Mouse (Mus musculus) MEL (cell line): ENCODE data around the gene Cnot8. TPM values are rescaled to one million over a fixed set of nuclear protein-coding genes. Genes with fewer than 3 reads are reported as not detected.
A peak's percentile ranks its signal among the peaks of the same experiment; 100 is the strongest.

Experiments
- DNase-seq: peaks from one replicate; pipeline ENCODE4 v3.0.0; 2011; ENCODE audit warnings: low read depth, low spot score
- H3K27ac ChIP-seq: 2 replicates; pipeline ENCODE4 v1.5.1; 2012; ENCODE audit warnings: low read depth, mild to moderate bottlenecking, control low read depth, low read length, moderate library complexity; ENCODE audit not compliant: control insufficient read depth
- H3K27me3 ChIP-seq, 2 experiments: fragments of 150-350 bp in 1 of 2; sonication (generic) in 1 of 2; 2 replicates each; pipeline ENCODE4 v1.6.1; 2012; ENCODE audit warnings: low read length in 2 of 2, mild to moderate bottlenecking in 2 of 2, improper control_type of control experiment in 1 of 2, moderate library complexity in 1 of 2; ENCODE audit not compliant: insufficient read depth in 2 of 2, control insufficient read depth in 1 of 2
- H3K36me3 ChIP-seq, 2 experiments: 2 replicates each; pipeline ENCODE4 v1.6.1; 2012 to 2014; ENCODE audit warnings: low read length in 2 of 2, improper control_type of control experiment in 1 of 2, inconsistent platforms in 1 of 2, mild to moderate bottlenecking in 1 of 2; ENCODE audit not compliant: insufficient read depth in 2 of 2, control insufficient read depth in 1 of 2
- H3K4me1 ChIP-seq, 2 experiments: fragments of 150-350 bp in 1 of 2; sonication (generic) in 1 of 2; 2 replicates each; pipeline ENCODE4 v1.6.1; 2012; ENCODE audit warnings: low read length in 2 of 2, improper control_type of control experiment in 1 of 2, mild to moderate bottlenecking in 1 of 2; ENCODE audit not compliant: insufficient read depth in 2 of 2, control insufficient read depth in 1 of 2
- H3K4me3 ChIP-seq, 2 experiments: fragments of 150-350 bp in 1 of 2; sonication (generic) in 1 of 2; 2 replicates each; pipeline ENCODE4 v1.5.1; 2012; ENCODE audit warnings: low read depth in 2 of 2, low read length in 2 of 2, mild to moderate bottlenecking in 2 of 2, moderate library complexity in 2 of 2, control low read depth in 1 of 2, improper control_type of control experiment in 1 of 2; ENCODE audit not compliant: control insufficient read depth in 1 of 2, insufficient read depth in 1 of 2
- H3K79me2 ChIP-seq: 2 replicates; pipeline ENCODE4 v1.6.1; 2012; ENCODE audit warnings: mild to moderate bottlenecking, low read length, moderate library complexity; ENCODE audit not compliant: control insufficient read depth, poor library complexity, insufficient read depth
- H3K9ac ChIP-seq: 2 replicates; pipeline ENCODE4 v1.6.1; 2012; ENCODE audit warnings: low read depth, mild to moderate bottlenecking, control low read depth, low read length, moderate library complexity; ENCODE audit not compliant: control insufficient read depth, poor library complexity, severe bottlenecking
- H3K9me3 ChIP-seq: fragments of 150-350 bp; sonication (generic); replicated peaks from 2 replicates; pipeline ENCODE4 v1.6.1; 2012; ENCODE audit warnings: mild to moderate bottlenecking, low read length, improper control_type of control experiment, moderate library complexity; ENCODE audit not compliant: insufficient read depth
- CHD1 ChIP-seq: IDR thresholded peaks from 2 replicates; pipeline ENCODE4 v1.6.1; 2012; ENCODE audit warnings: low read depth, mild to moderate bottlenecking, inconsistent platforms, low read length, improper control_type of control experiment
- ETS1 ChIP-seq: IDR thresholded peaks from 2 replicates; pipeline ENCODE4 v1.6.1; 2012; ENCODE audit warnings: low read depth, mild to moderate bottlenecking, inconsistent platforms, low read length, improper control_type of control experiment, moderate library complexity
- GATA1 ChIP-seq: IDR thresholded peaks from 2 replicates; pipeline ENCODE4 v1.6.1; 2011; ENCODE audit warnings: low read depth, low read length, improper control_type of control experiment
- MAZ ChIP-seq: IDR thresholded peaks from 2 replicates; pipeline ENCODE4 v1.6.1; 2012; ENCODE audit warnings: low read depth, mild to moderate bottlenecking, inconsistent platforms, low read length, improper control_type of control experiment
- MEF2A ChIP-seq: IDR thresholded peaks from 2 replicates; pipeline ENCODE4 v1.6.1; 2014; ENCODE audit warnings: low read depth, mild to moderate bottlenecking, inconsistent platforms, low read length, improper control_type of control experiment; ENCODE audit not compliant: poor library complexity, insufficient replicate concordance, severe bottlenecking; ENCODE audit errors: extremely low read depth
- MXI1 ChIP-seq: IDR thresholded peaks from 2 replicates; pipeline ENCODE4 v1.6.1; 2011; ENCODE audit warnings: mild to moderate bottlenecking, low read depth, low read length, improper control_type of control experiment
- NELFE ChIP-seq: IDR thresholded peaks from 2 replicates; pipeline ENCODE4 v1.6.1; 2011; ENCODE audit warnings: low read depth, low read length, improper control_type of control experiment
- NRF1 ChIP-seq: IDR thresholded peaks from 2 replicates; pipeline ENCODE4 v1.6.1; 2014; ENCODE audit warnings: low read depth, mild to moderate bottlenecking, inconsistent platforms, low read length, improper control_type of control experiment, moderate library complexity; ENCODE audit not compliant: poor library complexity, insufficient read depth, severe bottlenecking
- POLR2AphosphoS5 ChIP-seq: IDR thresholded peaks from 2 replicates; pipeline ENCODE4 v1.6.1; 2012; ENCODE audit warnings: low read depth, borderline replicate concordance, mild to moderate bottlenecking, inconsistent platforms, low read length, moderate library complexity, mixed read lengths
- RAD21 ChIP-seq: IDR thresholded peaks from 2 replicates; pipeline ENCODE4 v1.6.1; 2011; ENCODE audit warnings: mild to moderate bottlenecking, low read depth, low read length, improper control_type of control experiment
- RCOR1 ChIP-seq: IDR thresholded peaks from 2 replicates; pipeline ENCODE4 v1.6.1; 2012; ENCODE audit warnings: low read depth, mild to moderate bottlenecking, inconsistent platforms, low read length, improper control_type of control experiment
- SMC3 ChIP-seq: IDR thresholded peaks from 2 replicates; pipeline ENCODE4 v1.6.1; 2011; ENCODE audit warnings: low read depth, low read length, improper control_type of control experiment
- TAL1 ChIP-seq: IDR thresholded peaks from 2 replicates; pipeline ENCODE4 v1.6.1; 2012; ENCODE audit warnings: mild to moderate bottlenecking, inconsistent platforms, low read length, moderate library complexity, mixed read lengths
- ZC3H11A ChIP-seq: IDR thresholded peaks from 2 replicates; pipeline ENCODE4 v1.6.1; 2012; ENCODE audit warnings: low read depth, mild to moderate bottlenecking, inconsistent platforms, low read length, improper control_type of control experiment
- ZKSCAN1 ChIP-seq: IDR thresholded peaks from 2 replicates; pipeline ENCODE4 v1.6.1; 2012; ENCODE audit warnings: low read depth, mild to moderate bottlenecking, inconsistent platforms, low read length, improper control_type of control experiment, moderate library complexity
- ZNF384 ChIP-seq: IDR thresholded peaks from 2 replicates; pipeline ENCODE4 v1.6.1; 2012; ENCODE audit warnings: low read depth, mild to moderate bottlenecking, inconsistent platforms, low read length, improper control_type of control experiment
- polyA plus RNA-seq, 2 experiments: library from polyadenylated mRNA; stranded (reverse) in 1 of 2; unstranded in 1 of 2; fragments of >175 nt in 1 of 2; fragments of >200 nt in 1 of 2; gene quantifications; 2 replicates each; pipeline versions ENCODE4 v1.2.1 to v1.2.4; 2012; ENCODE audit warnings: low replicate concordance in 2 of 2, low read depth in 1 of 2; ENCODE audit not compliant: insufficient read length in 2 of 2, insufficient read depth in 1 of 2, missing spikeins in 1 of 2
- total RNA-seq: library from RNA; depleted of rRNA; stranded (reverse); fragments of 300-350 nt; gene quantifications from 2 replicates; pipeline ENCODE4 v1.2.3, GENCODE M21; 2012

The Cnot8 gene
- total and polyA plus RNA-seq, 3 experiments = 52.9 to 70.3 TPM; not detected in 1

DNA sequence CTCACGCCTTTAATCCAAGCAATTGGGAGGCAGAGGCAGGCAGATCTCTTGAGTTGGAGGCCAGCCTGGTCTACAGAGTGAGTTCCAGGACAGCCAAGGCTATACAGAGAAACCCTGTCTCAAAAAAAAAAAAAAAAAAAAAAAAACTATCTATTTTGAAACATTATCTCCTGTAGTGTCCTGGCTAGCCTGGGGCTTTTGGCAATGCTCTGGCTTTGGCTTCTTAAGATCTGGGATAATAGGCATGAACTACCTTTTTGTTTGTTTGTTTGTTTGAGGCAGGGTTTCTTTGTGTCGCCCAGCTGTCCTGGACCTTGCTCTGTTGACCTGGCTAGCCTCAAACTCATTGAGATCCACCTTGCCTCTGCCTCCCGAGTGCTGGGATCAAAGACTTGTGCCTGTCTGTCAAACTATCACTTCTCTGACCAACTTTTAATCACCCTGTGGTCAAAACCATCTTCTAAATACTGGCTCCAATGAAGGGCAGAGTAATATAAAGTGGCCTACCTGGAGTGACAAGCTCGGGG lies 2.7 kb upstream of the Cnot8 start:
- Histone ChIP-seq H3K4me1 (peaks cover 9 to 16% of the 10 kb centered on the region in 2 experiments), H3K27ac (peak overlapping the region; percentile 53), H3K36me3 (peaks cover 0 to 19% of the 10 kb centered on the region in 2 experiments; a peak in 2 of 4 replicates), H3K9ac (peak overlapping the region; percentile 37), H3K79me2 (peaks cover 32% of the 10 kb centered on the region), H3K27me3 (no peaks in the 10 kb centered on the region), H3K4me3 (no peak overlapping the region), H3K9me3 (no peaks in the 10 kb centered on the region)
- DNase-seq = peak; percentile 48
- no peak for TF ChIP-seq ZKSCAN1
- TF ChIP-seq TAL1 = no peak
- TF ChIP-seq SMC3 = 0 out of 2 replicates have a peak, but pooled peaks have one; percentile 6
- TF ChIP-seq RCOR1 = no peak
- no peak for TF ChIP-seq MAZ
- no peak for TF ChIP-seq MXI1
- no peak for TF ChIP-seq ZC3H11A
- TF ChIP-seq ETS1 = no peak
- TF ChIP-seq GATA1 = no peak
- no peak for TF ChIP-seq NELFE
- no peak for TF ChIP-seq NRF1
- no peak for TF ChIP-seq RAD21
- no peak for TF ChIP-seq POLR2AphosphoS5
- peak; percentile 91 for TF ChIP-seq ZNF384

DNA sequence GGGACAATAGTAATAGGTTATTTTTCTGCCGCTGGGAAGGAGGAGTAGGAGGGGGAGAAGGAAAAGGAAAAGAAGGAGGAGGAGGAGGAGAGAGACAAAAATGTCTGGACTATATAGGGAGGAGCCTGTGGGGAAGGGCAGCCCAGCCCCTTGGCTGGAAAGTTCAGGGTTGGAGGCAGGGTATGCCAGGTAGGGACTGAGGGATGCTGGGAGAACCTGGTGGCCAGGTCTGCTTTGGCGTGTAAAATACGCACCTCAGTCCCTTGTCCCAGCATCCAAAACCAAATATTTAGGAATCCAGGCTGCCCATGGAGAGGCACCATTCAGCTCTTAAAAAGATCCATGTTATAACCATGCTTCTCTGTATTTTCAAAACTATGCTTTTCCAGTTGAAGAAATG lies 1.8 kb upstream of the Cnot8 start:
- TF ChIP-seq POLR2AphosphoS5 (no peak), CHD1 (no peak), MEF2A (no peak), MAZ (no peak)
- Histone ChIP-seq H3K27ac (no peak overlapping the region; the same call in 1 of the 2 replicates), H3K27me3 (no peaks in the 10 kb centered on the region), H3K9ac (no peak overlapping the region), H3K4me1 (peaks cover 9 to 16% of the 10 kb centered on the region in 2 experiments), H3K4me3 (peak overlapping the region in 1 of 2 experiments; percentile 69; a peak in 1 of 4 replicates), H3K36me3 (peaks cover 0 to 19% of the 10 kb centered on the region in 2 experiments; a peak in 2 of 4 replicates), H3K9me3 (no peaks in the 10 kb centered on the region), H3K79me2 (peaks cover 34% of the 10 kb centered on the region)
- no peak for DNase-seq
